Mouse (Mus musculus) monocyte, adult 5-6 weeks (primary cell): ENCODE measurements around the gene Ppp3r1. TPM values are rescaled to one million over a fixed set of nuclear protein-coding genes. Genes with fewer than 3 reads are reported as not detected.
"Not testable (repeated sequence)": the region's sequence is repeated elsewhere in the genome, so short reads cannot be mapped to it uniquely, and the experiment has no call there.

Experiments used
- ATAC-seq: fragments of 153-309, 156-312 bp; replicated peaks from 2 replicates; pipeline ENCODE4 v1.8.0; 2017; ENCODE audit warnings: mild to moderate bottlenecking; ENCODE audit not compliant: low TSS enrichment, insufficient number of reproducible peaks, severe bottlenecking, poor library complexity, low FRiP score
- total RNA-seq: library from RNA; stranded (forward); fragments of 200-1000, 200-491, 200-594 nt; gene quantifications from 3 replicates; pipeline ENCODE4 v1.2.3, GENCODE M21; 2017

Gene Ppp3r1
- total RNA-seq, 1 experiment from 2014 or later, result 103 TPM

GRCm38 (mm10) chr11:17192151-17192844 is 33.2 kb downstream of the Ppp3r1 start:
- 0 out of 2 replicates have a peak, but pooled peaks have one; percentile 40 for ATAC-seq

GRCm38 (mm10) chr11:17199170-17199569 is 40.1 kb downstream of the Ppp3r1 start:
- no peak for ATAC-seq

GRCm38 (mm10) chr11:17199840-17200501 is 40.9 kb downstream of the Ppp3r1 start:
- no peak for ATAC-seq

GRCm38 (mm10) chr11:17200936-17201335 is 41.9 kb downstream of the Ppp3r1 start:
- no peak for ATAC-seq

- ATAC-seq, result no peak
These were observed 43.4 kb downstream of the Ppp3r1 start for GRCm38 (mm10) chr11:17202481-17202880.

- ATAC-seq, result peak; percentile 93
These were observed 52.4 kb downstream of the Ppp3r1 start, which contains the start of gene Pno1 for GRCm38 (mm10) chr11:17211258-17212140. TSS of gene Pno1 (minus strand) at chr11:17211568.

GRCm38 (mm10) chr11:17212141-17212495 is 53.1 kb downstream of the Ppp3r1 start:
- peak; percentile 4; the same call in 1 of the 2 replicates for ATAC-seq

- no peak for ATAC-seq
These were observed 53.9 kb downstream of the Ppp3r1 start for GRCm38 (mm10) chr11:17212903-17213509.

GRCm38 (mm10) chr11:17215475-17215874 is 56.4 kb downstream of the Ppp3r1 start:
- ATAC-seq, result no peak

GRCm38 (mm10) chr11:17221126-17221525 is 62.1 kb downstream of the Ppp3r1 start:
- 0 out of 2 replicates have a peak, but pooled peaks have one; percentile 61 for ATAC-seq

- no peak for ATAC-seq
These were observed 73.7 kb downstream of the Ppp3r1 start for GRCm38 (mm10) chr11:17232792-17233191.

GRCm38 (mm10) chr11:17236449-17237037 is 77.5 kb downstream of the Ppp3r1 start:
- no peak for ATAC-seq

GRCm38 (mm10) chr11:17238598-17238997 is 79.5 kb downstream of the Ppp3r1 start:
- not testable (repeated sequence) for ATAC-seq

GRCm38 (mm10) chr11:17248715-17249114 is 89.7 kb downstream of the Ppp3r1 start:
- no peak for ATAC-seq

Other genes with a start within 250 kb of the Ppp3r1 start
- 0.32 to 5.6 TPM (median 3.6 TPM) in 3 replicates for gene Fbxo48, start 207.9 kb upstream of the Ppp3r1 start, total RNA-seq
- gene Cnrip1, start 107.7 kb upstream of the Ppp3r1 start, total RNA-seq, result 2.0 to 15.1 TPM (median 3.2 TPM) in 3 replicates
- 730 to 802 TPM (median 760 TPM) in 3 replicates for gene Plek, start 106.9 kb upstream of the Ppp3r1 start, total RNA-seq
- 4.7 to 20.4 TPM (median 6.3 TPM) in 3 replicates for gene Wdr92, start 22.8 kb downstream of the Ppp3r1 start, total RNA-seq
- 39.8 to 46.5 TPM (median 44.2 TPM) in 3 replicates for gene Pno1, start 52.3 kb downstream of the Ppp3r1 start, total RNA-seq
- 66.2 to 97.7 TPM (median 67.1 TPM) in 3 replicates for gene C1d, start 98.3 kb downstream of the Ppp3r1 start, total RNA-seq